Mouse (Mus musculus): ENCODE results near the gene Lmntd2. TPM values are rescaled to one million over a fixed set of nuclear protein-coding genes. Genes with fewer than 3 reads are reported as not detected.

The Lmntd2 gene
- total and polyA plus RNA-seq, 2 experiments from 2014 or later = 0.15 TPM; not detected in 1

DNA sequence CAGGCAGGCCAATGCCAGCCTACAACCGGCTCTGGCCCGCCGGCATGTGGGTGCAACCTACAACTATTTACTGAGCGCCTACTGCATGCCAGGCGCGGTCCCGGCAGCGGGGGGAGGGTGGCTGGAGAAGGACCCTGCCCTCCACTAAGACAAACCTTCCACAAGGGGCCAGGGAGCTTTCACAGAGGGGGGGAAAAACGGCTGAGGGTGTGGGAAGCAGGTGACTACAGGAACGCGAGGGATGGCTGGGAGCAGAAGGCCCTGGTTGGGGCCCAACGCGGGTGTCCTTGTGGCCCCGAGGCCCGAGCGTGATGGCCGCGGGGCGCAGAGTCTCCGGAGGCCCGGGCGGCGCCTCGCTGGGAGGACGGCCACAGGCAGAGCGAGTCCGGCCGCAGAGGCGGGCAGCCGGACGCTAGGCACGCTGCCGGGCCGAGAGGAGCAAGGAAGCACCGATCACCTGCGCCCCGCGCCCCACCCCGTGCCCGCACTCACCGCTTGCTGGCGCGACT is 20.5 kb downstream of the Lmntd2 start:
- WGBS = 0% methylated on average over 29 of the region's 43 CpGs
- TF ChIP-seq EP300 (IDR thresholded peaks at IDR 0.05; ENCODE audit: low read depth) (no peak), CTCF (IDR thresholded peaks at IDR 0.05; ENCODE audit: low read depth) (no peak)
- peak overlapping the region; percentile 79 for H3K27ac ChIP-seq (ENCODE audit: low read depth)
- DNase-seq (ENCODE audit: low spot score) = peak; percentile 31
- peaks cover 34% of the 10 kb centered on the region for H3K36me3 ChIP-seq (replicated peaks; ENCODE audit: control insufficient read depth, insufficient read depth, low read length)
- H3K4me1 ChIP-seq (ENCODE audit: control insufficient read depth, insufficient read depth) = peaks cover 5% of the 10 kb centered on the region
- no peaks in the 10 kb centered on the region for H3K27me3 ChIP-seq (ENCODE audit: control insufficient read depth, insufficient read depth, low read length)
- ATAC-seq (ENCODE audit: insufficient read depth, low read depth) = no peak; the same call in 1 of the 2 replicates
- peak overlapping the region; percentile 73 for H3K4me2 ChIP-seq (ENCODE audit: low read depth, low read length)
- peak overlapping the region; percentile 85 for H3K4me3 ChIP-seq (ENCODE audit: low read depth, low read length)
- no peaks in the 10 kb centered on the region for H3K9me3 ChIP-seq (replicated peaks; ENCODE audit: control insufficient read depth, low read length)
- peak overlapping the region; percentile 81 for H3K9ac ChIP-seq (replicated peaks; ENCODE audit: low read depth, low read length)

DNA sequence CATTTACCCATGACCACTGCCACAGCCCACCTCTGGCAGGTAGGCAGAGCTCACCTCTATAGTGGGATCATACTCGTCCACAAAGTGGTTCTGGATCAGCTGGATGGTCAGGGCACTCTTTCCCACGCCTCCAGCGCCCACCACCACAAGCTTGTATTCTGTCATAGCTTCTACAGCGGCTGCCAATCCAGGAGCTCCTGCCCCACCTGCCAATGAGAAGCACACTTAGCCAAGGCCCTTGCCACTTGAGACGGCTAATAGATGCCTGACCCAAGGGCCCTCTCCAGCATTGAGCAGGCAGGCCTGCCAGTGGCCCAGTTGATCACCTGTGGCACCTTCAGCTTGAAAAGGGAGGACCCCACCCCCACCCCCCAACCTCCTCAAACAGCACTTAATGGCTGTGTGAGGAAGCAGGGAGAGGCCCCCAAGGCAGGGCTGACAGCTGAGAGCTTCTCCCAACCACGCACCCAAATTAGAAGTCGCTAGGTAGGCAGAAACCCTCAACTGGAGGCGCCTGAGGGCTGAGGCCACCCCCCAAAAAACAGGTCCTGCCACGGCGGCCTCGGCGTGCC is 21.0 kb downstream of the Lmntd2 start:
- Histone ChIP-seq H3K4me3 (ENCODE audit: low read depth, low read length) (peak overlapping the region; percentile 85), H3K9me3 (replicated peaks; ENCODE audit: control insufficient read depth, low read length) (no peaks in the 10 kb centered on the region), H3K27me3 (ENCODE audit: control insufficient read depth, insufficient read depth, low read length) (no peaks in the 10 kb centered on the region), H3K27ac (ENCODE audit: low read depth) (peak overlapping the region; percentile 79; the same call in 1 of the 2 replicates), H3K9ac (replicated peaks; ENCODE audit: low read depth, low read length) (peak overlapping the region; percentile 81), H3K4me2 (ENCODE audit: low read depth, low read length) (peak overlapping the region; percentile 73), H3K4me1 (ENCODE audit: control insufficient read depth, insufficient read depth) (peaks cover 5% of the 10 kb centered on the region), H3K36me3 (replicated peaks; ENCODE audit: control insufficient read depth, insufficient read depth, low read length) (peaks cover 34% of the 10 kb centered on the region)
- DNase-seq (ENCODE audit: low spot score) (no peak), ATAC-seq (ENCODE audit: insufficient read depth, low read depth) (no peak)
- TF ChIP-seq EP300 (IDR thresholded peaks at IDR 0.05; ENCODE audit: low read depth) = no peak
- TF ChIP-seq CTCF (IDR thresholded peaks at IDR 0.05; ENCODE audit: low read depth) = no peak
- 28% methylated on average over 12 of the region's 12 CpGs for WGBS

DNA sequence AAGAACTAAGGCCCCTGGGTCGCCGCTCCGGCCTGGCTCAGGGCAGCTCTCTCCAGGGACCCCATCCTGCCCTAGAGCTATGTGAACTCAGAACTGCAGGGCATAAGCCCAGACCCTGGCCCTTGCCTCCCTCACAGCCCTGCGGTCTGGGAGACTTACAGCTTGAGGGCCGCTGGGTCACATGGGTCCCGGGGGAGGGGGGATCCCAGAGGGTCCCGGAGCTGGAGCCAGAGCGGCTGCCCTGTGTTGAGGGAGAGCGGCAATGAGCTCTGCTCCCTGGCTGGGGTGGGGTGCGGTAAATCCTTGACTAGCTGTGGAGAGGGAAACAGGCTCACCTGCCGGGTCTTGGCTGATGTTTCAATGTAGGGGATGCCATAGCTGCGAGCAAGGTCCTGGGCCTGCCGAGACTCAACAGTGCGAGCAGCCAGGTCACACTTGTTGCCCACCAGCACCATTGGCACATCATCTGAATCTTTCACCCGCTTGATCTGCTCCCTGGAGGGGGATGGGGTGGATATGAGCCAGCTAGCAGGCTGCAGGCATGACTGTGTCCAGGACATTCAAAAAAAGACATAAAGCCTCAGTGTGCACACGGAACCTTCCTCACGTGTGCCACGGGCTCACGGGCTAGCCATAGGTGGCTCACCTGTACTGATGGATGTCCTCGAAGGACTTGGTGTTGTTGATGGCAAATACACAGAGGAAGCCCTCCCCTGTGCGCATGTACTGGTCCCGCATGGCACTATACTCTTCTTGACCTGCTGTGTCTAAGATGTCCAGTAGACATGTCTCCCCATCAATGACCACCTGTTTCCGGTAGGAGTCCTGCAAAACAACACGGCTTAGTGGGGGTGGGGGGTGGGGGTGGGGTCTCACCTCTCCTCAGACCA is 21.8 kb downstream of the Lmntd2 start:
- H3K9ac ChIP-seq (replicated peaks; ENCODE audit: low read depth, low read length) = no peak overlapping the region
- DNase-seq (ENCODE audit: low spot score) = no peak

DNA sequence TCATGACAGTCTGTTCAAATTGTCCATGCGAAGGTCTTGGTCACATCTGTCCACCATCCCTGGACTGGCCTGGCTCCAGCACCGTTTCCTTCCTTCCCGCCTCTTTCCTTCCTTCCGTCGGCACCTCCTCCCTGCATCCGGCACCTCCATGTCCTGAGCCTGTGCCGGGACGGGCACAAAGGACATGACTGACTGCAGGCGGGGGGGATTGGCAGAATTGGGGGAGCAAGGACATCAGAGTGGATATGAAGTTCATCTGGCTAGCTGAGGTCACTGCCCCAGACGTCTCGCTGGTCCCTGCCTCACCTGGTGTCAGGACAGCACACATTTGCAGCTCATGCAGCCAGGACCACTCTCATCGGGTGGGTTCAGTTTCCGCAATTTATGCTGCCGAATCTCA is 22.8 kb downstream of the Lmntd2 start:
- no peak overlapping the region for H3K4me2 ChIP-seq (ENCODE audit: low read depth, low read length)
- 72% methylated on average over 14 of the region's 14 CpGs for WGBS
- H3K36me3 ChIP-seq (replicated peaks; ENCODE audit: control insufficient read depth, insufficient read depth, low read length) = peaks cover 34% of the 10 kb centered on the region
- H3K27me3 ChIP-seq (ENCODE audit: control insufficient read depth, insufficient read depth, low read length) = no peaks in the 10 kb centered on the region
- H3K9me3 ChIP-seq (replicated peaks; ENCODE audit: control insufficient read depth, low read length) = no peaks in the 10 kb centered on the region
- DNase-seq (ENCODE audit: low spot score) (no peak), ATAC-seq (ENCODE audit: insufficient read depth, low read depth) (no peak)
- no peak overlapping the region for H3K9ac ChIP-seq (replicated peaks; ENCODE audit: low read depth, low read length)
- H3K4me3 ChIP-seq (ENCODE audit: low read depth, low read length) = no peak overlapping the region
- TF ChIP-seq CTCF (IDR thresholded peaks at IDR 0.05; ENCODE audit: low read depth) = no peak
- TF ChIP-seq EP300 (IDR thresholded peaks at IDR 0.05; ENCODE audit: low read depth) = no peak
- no peak overlapping the region for H3K27ac ChIP-seq (ENCODE audit: low read depth)
- H3K4me1 ChIP-seq (ENCODE audit: control insufficient read depth, insufficient read depth) = peaks cover 5% of the 10 kb centered on the region

More for the DNA sequence above, 21.8 kb downstream of the Lmntd2 start:
- Histone ChIP-seq H3K4me3 (ENCODE audit: low read depth, low read length) (no peak overlapping the region), H3K4me1 (ENCODE audit: control insufficient read depth, insufficient read depth) (peaks cover 5% of the 10 kb centered on the region), H3K27ac (ENCODE audit: low read depth) (no peak overlapping the region), H3K4me2 (ENCODE audit: low read depth, low read length) (no peak overlapping the region; the same call in 1 of the 2 replicates), H3K27me3 (ENCODE audit: control insufficient read depth, insufficient read depth, low read length) (no peaks in the 10 kb centered on the region), H3K36me3 (replicated peaks; ENCODE audit: control insufficient read depth, insufficient read depth, low read length) (peaks cover 34% of the 10 kb centered on the region), H3K9me3 (replicated peaks; ENCODE audit: control insufficient read depth, low read length) (no peaks in the 10 kb centered on the region)
- TF ChIP-seq EP300 (IDR thresholded peaks at IDR 0.05; ENCODE audit: low read depth) = no peak
- no peak for TF ChIP-seq CTCF (IDR thresholded peaks at IDR 0.05; ENCODE audit: low read depth)
- WGBS = 85% methylated on average over 24 of the region's 24 CpGs
- no peak for ATAC-seq (ENCODE audit: insufficient read depth, low read depth)

DNA sequence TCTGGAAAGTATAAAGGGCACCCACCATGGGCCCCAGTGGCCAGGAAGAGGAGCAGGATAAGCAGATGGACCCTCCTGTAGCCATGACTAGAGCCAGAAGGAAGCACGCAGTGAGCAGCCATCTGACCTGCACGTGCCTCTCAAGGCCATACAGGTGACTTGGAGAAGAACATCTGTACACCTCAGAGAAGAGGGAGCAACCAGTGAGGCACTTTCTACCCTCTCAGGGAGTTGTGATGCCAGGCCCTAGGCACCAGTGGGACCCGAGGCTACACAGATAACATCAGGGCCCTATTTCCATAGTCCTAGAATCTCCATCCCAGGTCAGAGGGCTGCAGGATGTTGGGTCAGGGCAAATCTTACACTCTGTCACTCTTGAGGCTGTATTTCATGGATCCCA is 23.7 kb downstream of the Lmntd2 start:
- no peak overlapping the region for H3K4me2 ChIP-seq (ENCODE audit: low read depth, low read length)
- H3K9ac ChIP-seq (replicated peaks; ENCODE audit: low read depth, low read length) = no peak overlapping the region
- H3K4me3 ChIP-seq (ENCODE audit: low read depth, low read length) = no peak overlapping the region
- H3K27ac ChIP-seq (ENCODE audit: low read depth) = no peak overlapping the region
- no peak for DNase-seq (ENCODE audit: low spot score)
- peaks cover 34% of the 10 kb centered on the region for H3K36me3 ChIP-seq (replicated peaks; ENCODE audit: control insufficient read depth, insufficient read depth, low read length)
- 85% methylated on average over 3 of the region's 3 CpGs for WGBS
- H3K27me3 ChIP-seq (ENCODE audit: control insufficient read depth, insufficient read depth, low read length) = no peaks in the 10 kb centered on the region
- no peaks in the 10 kb centered on the region for H3K9me3 ChIP-seq (replicated peaks; ENCODE audit: control insufficient read depth, low read length)
- no peak for ATAC-seq (ENCODE audit: insufficient read depth, low read depth)
- TF ChIP-seq CTCF (IDR thresholded peaks at IDR 0.05; ENCODE audit: low read depth) (no peak), EP300 (IDR thresholded peaks at IDR 0.05; ENCODE audit: low read depth) (no peak)
- peaks cover 5% of the 10 kb centered on the region for H3K4me1 ChIP-seq (ENCODE audit: control insufficient read depth, insufficient read depth)
